Mouse (Mus musculus): ENCODE measurements around the gene Tspan14.

Gene Tspan14

DNA sequence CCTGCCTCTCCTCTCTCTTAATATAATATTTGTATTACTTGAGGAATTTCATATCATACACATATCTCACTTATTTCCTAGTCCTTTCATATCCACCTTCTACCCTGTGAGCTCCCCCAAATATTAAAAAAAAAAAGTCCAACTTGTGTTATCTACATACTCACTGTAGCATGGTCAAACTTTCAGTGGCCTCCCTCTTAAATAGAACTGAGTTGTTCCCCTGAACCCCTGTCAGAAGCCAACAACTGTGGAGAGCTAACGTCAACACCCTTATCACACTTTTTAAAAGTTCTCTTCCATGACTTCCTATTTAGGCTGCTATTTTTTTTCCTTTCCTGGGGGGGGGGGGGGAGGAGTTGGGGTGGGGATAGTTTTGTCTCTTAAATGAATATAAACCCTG, 80.9 kb downstream of the Tspan14 start:
- ATAC-seq (ENCODE audit: low TSS enrichment) = no peak

DNA sequence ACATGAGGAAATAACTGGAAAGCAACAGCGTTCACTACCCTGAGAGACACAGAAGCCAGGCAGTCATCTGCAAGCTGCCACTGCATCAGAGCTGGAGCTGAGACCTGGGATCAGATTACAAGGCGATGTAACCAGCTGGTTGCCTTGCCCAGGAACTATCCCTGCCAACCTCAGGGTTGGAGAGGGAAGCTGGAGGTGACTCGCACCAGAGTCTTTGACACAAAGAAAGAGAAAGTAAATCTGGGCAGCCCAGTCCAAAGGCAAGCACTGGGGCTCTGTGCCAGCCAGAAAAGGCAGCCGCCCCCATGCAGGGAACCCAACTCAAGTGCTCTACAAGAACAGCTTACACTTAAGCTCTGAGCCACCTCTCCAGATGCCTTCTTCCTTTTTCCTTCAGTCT, 81.4 kb downstream of the Tspan14 start:
- ATAC-seq (ENCODE audit: low TSS enrichment) = peak; percentile 91

- no peak for ATAC-seq (ENCODE audit: low TSS enrichment)
Measured at GRCm38 (mm10) chr14:40874565-40874964, 92.0 kb downstream of the Tspan14 start.

DNA sequence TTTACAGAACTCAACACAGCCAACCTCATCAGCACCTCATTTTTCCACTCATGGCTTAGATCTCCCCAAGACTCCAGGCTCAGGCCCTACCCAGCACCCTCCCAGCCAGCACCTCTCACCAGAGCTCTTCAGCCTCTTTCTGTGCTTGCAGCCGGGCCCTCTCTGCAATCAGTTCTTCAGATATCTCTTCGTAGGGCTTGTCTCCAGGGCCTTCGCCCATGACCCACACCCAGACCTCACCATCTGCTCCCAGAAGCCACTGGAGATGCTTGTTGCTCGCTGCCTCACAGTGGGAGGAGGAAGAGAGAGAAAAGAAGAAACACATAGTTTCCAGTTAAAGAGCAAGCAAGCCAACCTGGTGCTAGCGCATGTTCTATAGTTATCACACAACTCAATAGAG, 92.6 kb downstream of the Tspan14 start:
- ATAC-seq (ENCODE audit: low TSS enrichment) = no peak

GRCm38 (mm10) chr14:40870598-40870997, 96.0 kb downstream of the Tspan14 start:
- no peak for ATAC-seq (ENCODE audit: low TSS enrichment)

GRCm38 (mm10) chr14:40864811-40865514, 101.6 kb downstream of the Tspan14 start:
- no peak for ATAC-seq (ENCODE audit: low TSS enrichment)

- no peak for ATAC-seq (ENCODE audit: low TSS enrichment)
Measured at GRCm38 (mm10) chr14:40863659-40864058, 102.9 kb downstream of the Tspan14 start.

- no peak for ATAC-seq (ENCODE audit: low TSS enrichment)
Measured at GRCm38 (mm10) chr14:40863022-40863421, 103.6 kb downstream of the Tspan14 start.
